Mouse (Mus musculus) heart, postnatal 0 days (tissue): ENCODE results near the gene Gtpbp3. TPM values are rescaled to one million over a fixed set of nuclear protein-coding genes. Genes with fewer than 3 reads are reported as not detected.
"Not testable (repeated sequence)": the region's sequence is repeated elsewhere in the genome, so short reads cannot be mapped to it uniquely, and the experiment has no call there.

Experiments
- ATAC-seq: fragments of 200-750 bp; cut with Nextera tagmentation; 2 replicates; pipeline ENCODE4 v1.8.0; 2017; ENCODE audit warnings: low read depth, moderate number of reproducible peaks, moderate library complexity; ENCODE audit not compliant: insufficient read depth
- DNase-seq: peaks from one replicate; pipeline ENCODE4 v3.0.0-alpha.2; 2016; ENCODE audit warnings: low spot score
- H3K27ac ChIP-seq: fragments of 300-500 bp; sonication (generic); 2 replicates; pipeline ENCODE4 v1.5.1; 2014; ENCODE audit warnings: low read depth, mild to moderate bottlenecking
- H3K27me3 ChIP-seq: fragments of 300-500 bp; sonication (generic); 2 replicates; pipeline ENCODE4 v1.6.1; 2014; ENCODE audit warnings: low read length, mixed read lengths; ENCODE audit not compliant: control insufficient read depth, insufficient read depth
- H3K36me3 ChIP-seq: fragments of 300-500 bp; sonication (generic); replicated peaks from 2 replicates; pipeline ENCODE4 v1.6.1; 2014; ENCODE audit warnings: low read length, mixed read lengths; ENCODE audit not compliant: control insufficient read depth, insufficient read depth
- H3K4me1 ChIP-seq: fragments of 300-500 bp; sonication (generic); 2 replicates; pipeline ENCODE4 v1.6.1; 2014; ENCODE audit warnings: antibody characterized with exemption; ENCODE audit not compliant: control insufficient read depth, insufficient read depth
- H3K4me2 ChIP-seq: fragments of 300-500 bp; sonication (generic); 2 replicates; pipeline ENCODE4 v1.6.1; 2014; ENCODE audit warnings: low read depth, mild to moderate bottlenecking, low read length, moderate library complexity
- H3K4me3 ChIP-seq: fragments of 300-500 bp; sonication (generic); 2 replicates; pipeline ENCODE4 v1.5.1; 2014; ENCODE audit warnings: low read depth, low read length
- H3K9ac ChIP-seq: fragments of 300-500 bp; sonication (generic); replicated peaks from 2 replicates; pipeline ENCODE4 v1.6.1; 2014; ENCODE audit warnings: low read depth, low read length, mixed read lengths
- H3K9me3 ChIP-seq: fragments of 300-500 bp; sonication (generic); replicated peaks from 2 replicates; pipeline ENCODE4 v1.6.1; 2016; ENCODE audit warnings: low read length; ENCODE audit not compliant: control insufficient read depth
- CTCF ChIP-seq: IDR thresholded peaks from 2 replicates; pipeline ENCODE4 v1.5.1; 2016; ENCODE audit warnings: antibody characterized with exemption, control low read depth, low read depth
- EP300 ChIP-seq: IDR thresholded peaks from 2 replicates; pipeline ENCODE4 v1.6.1; 2016; ENCODE audit warnings: antibody characterized with exemption, low read depth
- WGBS: fragments of 180-500 bp; shearing (Covaris S2); extraction: QIAGEN DNeasy Blood & Tissue Kit; methylation state at CpG from one replicate; pipeline ENCODE4 v1.1.7; 2014; 5-methylcytosine and 5-hydroxymethylcytosine counted together
- polyA plus RNA-seq: library from polyadenylated mRNA; unstranded; fragments of >200 nt; fragmentation: Nextera tagmentation; extraction: Ambion mirVana; gene quantifications from 2 replicates; pipeline ENCODE4 v1.2.1, GENCODE M21; 2015
- total RNA-seq: library from RNA; depleted of rRNA; stranded (reverse); fragments of >200 nt; gene quantifications from 2 replicates; pipeline ENCODE4 v1.2.3, GENCODE M21; 2014; ENCODE audit warnings: low replicate concordance

Gene Gtpbp3
- total and polyA plus RNA-seq, 2 experiments from 2014 or later = 11.3 to 36.7 TPM

DNA sequence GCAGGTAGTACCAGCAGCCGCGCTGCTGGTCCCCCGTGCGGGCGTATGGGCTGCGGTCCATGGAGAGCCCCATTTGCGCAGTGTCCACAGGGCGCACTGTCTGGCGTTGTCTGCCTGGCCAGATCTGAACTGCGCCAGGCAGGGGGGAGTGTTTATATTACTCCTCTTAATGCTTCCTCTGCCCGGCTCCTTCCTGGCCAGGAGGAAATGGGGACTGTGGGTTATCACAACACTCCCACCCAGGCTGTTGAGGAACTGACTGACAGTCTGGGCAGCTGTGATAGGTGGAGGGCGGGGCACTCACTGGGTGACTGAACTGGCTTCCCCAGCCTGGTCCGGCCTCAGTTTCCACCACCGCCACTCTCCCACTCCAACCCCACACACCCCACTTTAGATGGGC lies 23.7 kb downstream of the Gtpbp3 start, which contains the start of gene Plvap:
Gene Plvap (minus strand): TSS at position 109 of the 400 bp plus-strand sequence.
- peaks cover 46% of the 10 kb centered on the region for H3K27me3 ChIP-seq
- H3K4me1 ChIP-seq = 0 out of 2 replicates have a peak, but pooled peaks cover 3% of the 10 kb centered on the region
- 27% methylated on average over 12 of the region's 14 CpGs for WGBS
- H3K9me3 ChIP-seq = no peaks in the 10 kb centered on the region
- TF ChIP-seq EP300 = no peak
- TF ChIP-seq CTCF = no peak
- DNase-seq (no peak), ATAC-seq (peak; percentile 13; the same call in 1 of the 2 replicates)
- H3K4me2 ChIP-seq = peak within 1 kb of the TSS; percentile 23
- H3K4me3 ChIP-seq = peak within 1 kb of the TSS; percentile 15
- no peaks in the 10 kb centered on the region for H3K36me3 ChIP-seq
- no peak within 1 kb of the TSS for H3K27ac ChIP-seq
- no peak within 1 kb of the TSS for H3K9ac ChIP-seq

DNA sequence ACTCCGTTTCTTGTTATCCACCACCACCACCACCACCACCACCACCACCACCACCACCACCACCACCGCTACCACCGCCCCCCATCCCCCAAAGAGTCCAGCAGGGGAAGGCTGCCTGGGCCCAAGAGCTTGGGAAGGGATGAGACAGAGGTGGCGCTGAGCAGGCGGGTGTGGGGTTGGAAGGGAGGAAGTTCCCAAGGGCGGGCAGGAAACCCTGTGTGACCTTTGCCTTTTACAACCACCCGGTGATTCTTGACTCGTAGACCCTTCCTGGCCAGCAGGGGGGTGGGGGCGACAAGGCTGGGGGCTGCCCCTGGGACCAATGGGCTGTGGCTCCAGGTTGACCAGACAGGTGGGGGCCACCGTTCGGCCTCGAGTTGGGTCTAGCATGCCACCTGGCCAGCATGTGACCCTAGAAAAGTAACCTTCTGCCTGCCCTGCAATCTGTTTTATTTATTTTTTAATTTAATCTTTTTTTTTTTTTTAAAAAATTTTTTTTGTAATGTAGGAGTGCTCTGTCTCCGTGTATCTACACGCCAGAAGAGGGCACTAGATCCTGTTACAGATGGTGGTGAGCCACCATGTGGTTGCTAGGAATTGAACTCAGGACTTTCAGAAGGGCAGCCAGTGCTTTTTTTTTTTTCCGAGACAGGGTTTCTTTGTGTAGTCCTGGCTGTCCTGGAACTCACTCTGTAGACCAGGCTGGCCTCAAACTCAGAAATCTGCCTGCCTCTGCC lies 25.3 kb downstream of the Gtpbp3 start:
- no peak for ATAC-seq
- Histone ChIP-seq H3K36me3 (no peaks in the 10 kb centered on the region), H3K4me1 (no peaks in the 10 kb centered on the region), H3K27me3 (peaks cover 31% of the 10 kb centered on the region), H3K9ac (no peak overlapping the region), H3K27ac (no peak overlapping the region), H3K4me3 (no peak overlapping the region), H3K9me3 (no peaks in the 10 kb centered on the region), H3K4me2 (no peak overlapping the region)
- no peak for TF ChIP-seq EP300
- TF ChIP-seq CTCF = no peak
- DNase-seq = no peak
- WGBS = 64% methylated on average over 15 of the region's 15 CpGs

- no peaks in the 10 kb centered on the region for H3K4me1 ChIP-seq
- no peak overlapping the region for H3K27ac ChIP-seq
- H3K9me3 ChIP-seq = no peaks in the 10 kb centered on the region
- no peaks in the 10 kb centered on the region for H3K36me3 ChIP-seq
- H3K9ac ChIP-seq = no peak overlapping the region
- peaks cover 17% of the 10 kb centered on the region for H3K27me3 ChIP-seq
- DNase-seq = no peak
- H3K4me2 ChIP-seq = no peak overlapping the region
- TF ChIP-seq CTCF = no peak
- no peak for TF ChIP-seq EP300
- no peak for ATAC-seq
- H3K4me3 ChIP-seq = no peak overlapping the region
- 66% methylated on average over 5 of the region's 5 CpGs for WGBS
Measured at GRCm38 (mm10) chr8:71515043-71515442, 27.1 kb downstream of the Gtpbp3 start.

DNA sequence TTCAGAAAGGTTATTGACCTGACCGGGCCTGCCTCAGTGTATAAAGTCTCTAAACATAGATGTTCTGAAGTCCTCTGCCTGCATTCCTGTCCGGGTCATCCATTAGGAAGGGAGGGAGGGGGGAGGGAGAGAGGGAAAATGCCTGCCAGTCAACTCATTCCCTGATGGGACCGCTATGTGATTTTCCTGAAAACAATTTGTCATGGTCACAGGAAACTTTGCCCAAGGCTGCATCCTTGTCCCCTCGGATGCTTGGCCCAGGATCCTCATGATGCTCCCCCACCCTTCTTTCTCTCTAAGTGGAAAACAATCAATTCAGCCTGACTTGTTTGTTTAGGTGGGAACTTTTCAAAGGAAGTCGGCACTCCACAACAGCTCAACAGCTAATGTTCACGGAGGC lies 28.9 kb downstream of the Gtpbp3 start:
- TF ChIP-seq CTCF = no peak
- no peak for TF ChIP-seq EP300
- H3K9ac ChIP-seq = no peak overlapping the region
- DNase-seq (no peak), ATAC-seq (no peak)
- H3K27me3 ChIP-seq = peaks cover 11% of the 10 kb centered on the region; the same call in 1 of the 2 replicates
- H3K4me1 ChIP-seq = peaks cover 4% of the 10 kb centered on the region; the same call in 1 of the 2 replicates
- no peak overlapping the region for H3K4me2 ChIP-seq
- no peaks in the 10 kb centered on the region for H3K36me3 ChIP-seq
- no peaks in the 10 kb centered on the region for H3K9me3 ChIP-seq
- H3K4me3 ChIP-seq = no peak overlapping the region
- 25% methylated on average over 6 of the region's 6 CpGs for WGBS
- no peak overlapping the region for H3K27ac ChIP-seq

- peak; percentile 68 for TF ChIP-seq CTCF
- WGBS = 29% methylated on average over 9 of the region's 10 CpGs
- H3K4me1 ChIP-seq, H3K36me3 ChIP-seq, H3K27me3 ChIP-seq, H3K9ac ChIP-seq, H3K27ac ChIP-seq, H3K4me2 ChIP-seq, H3K4me3 ChIP-seq, H3K9me3 ChIP-seq: not testable (repeated sequence)
- ATAC-seq (0 out of 2 replicates have a peak, but pooled peaks have one; percentile 24), DNase-seq (peak; percentile 80)
Measured at GRCm38 (mm10) chr8:71519037-71519825, 31.3 kb downstream of the Gtpbp3 start.
